Mouse (Mus musculus) C2C12 (cell line): ENCODE results near the gene Nav2. TPM values are rescaled to one million over a fixed set of nuclear protein-coding genes. Genes with fewer than 3 reads are reported as not detected.

Source experiments
- H3K27me3 ChIP-seq: one replicate; pipeline ENCODE4 v1.6.1; 2011; ENCODE audit not compliant: control insufficient read depth, insufficient read depth, insufficient read length
- H3K36me3 ChIP-seq: one replicate; pipeline ENCODE4 v1.6.1; 2011; ENCODE audit not compliant: control insufficient read depth, insufficient read depth
- H3K4me3 ChIP-seq: one replicate; pipeline ENCODE4 v1.5.1; 2011; ENCODE audit warnings: mild to moderate bottlenecking, control low read depth; ENCODE audit not compliant: poor library complexity, insufficient read depth, severe bottlenecking
- H3K79me2 ChIP-seq: one replicate; pipeline ENCODE4 v1.6.1; 2011; ENCODE audit not compliant: control insufficient read depth, insufficient read depth
- H3K79me3 ChIP-seq: one replicate; pipeline ENCODE4 v1.6.1; 2011; ENCODE audit warnings: low read depth, control low read depth
- H3ac ChIP-seq: one replicate; pipeline ENCODE3; 2011; ENCODE audit warnings: low read depth; ENCODE audit not compliant: control insufficient read depth, insufficient read length
- CEBPB ChIP-seq: IDR thresholded peaks from one replicate; pipeline ENCODE4 v1.6.1; 2011; ENCODE audit warnings: low read depth, mild to moderate bottlenecking, control low read depth, moderate library complexity
- CTCF ChIP-seq: IDR thresholded peaks from one replicate; pipeline ENCODE4 v1.5.1; 2011; ENCODE audit not compliant: control insufficient read depth, insufficient read depth, insufficient read length
- FOSL1 ChIP-seq: IDR thresholded peaks from one replicate; pipeline ENCODE4 v1.8.0; 2011; ENCODE audit warnings: mild to moderate bottlenecking, low read length; ENCODE audit not compliant: poor library complexity, insufficient read depth, severe bottlenecking
- MAX ChIP-seq: IDR thresholded peaks from one replicate; pipeline ENCODE4 v1.6.1; 2011; ENCODE audit warnings: mild to moderate bottlenecking, control low read depth
- MYOD1 ChIP-seq: IDR thresholded peaks from one replicate; pipeline ENCODE4 v1.6.1; 2011; ENCODE audit warnings: low read depth; ENCODE audit not compliant: control insufficient read depth, insufficient read length
- MYOG ChIP-seq: IDR thresholded peaks from one replicate; pipeline ENCODE4 v1.6.1; 2011; ENCODE audit not compliant: control insufficient read depth, insufficient read length; ENCODE audit errors: extremely low read depth
- USF1 ChIP-seq: IDR thresholded peaks from one replicate; pipeline ENCODE4 v1.6.1; 2011; ENCODE audit warnings: low read depth, mild to moderate bottlenecking, control low read depth, moderate library complexity
- polyA plus RNA-seq: library from polyadenylated mRNA; unstranded; fragments of >200 nt; fragmentation: generic; extraction: Trizol; gene quantifications from one replicate; pipeline ENCODE4 v1.2.1, GENCODE M21; 2012; ENCODE audit warnings: missing spikeins

Nav2 gene
- polyA plus RNA-seq, 1 experiment = 4.7 TPM

- H3K36me3 ChIP-seq = no peaks in the 10 kb centered on the region
- H3K27me3 ChIP-seq = no peaks in the 10 kb centered on the region
- no peak for TF ChIP-seq MYOG
- no peak for TF ChIP-seq MAX
- no peak for TF ChIP-seq CEBPB
- TF ChIP-seq CTCF = no peak
- TF ChIP-seq USF1 = no peak
- TF ChIP-seq FOSL1 = no peak
- TF ChIP-seq MYOD1 = no peak
- H3ac ChIP-seq = no peak overlapping the region
- H3K4me3 ChIP-seq = no peak overlapping the region
- peaks cover 2% of the 10 kb centered on the region for H3K79me3 ChIP-seq
- peaks cover 17% of the 10 kb centered on the region for H3K79me2 ChIP-seq
These were observed 401.2 kb downstream of the Nav2 start for GRCm38 (mm10) chr7:49309746-49310145.

- Histone ChIP-seq H3K4me3 (no peak overlapping the region), H3K36me3 (no peaks in the 10 kb centered on the region), H3K79me2 (peaks cover 20% of the 10 kb centered on the region), H3K27me3 (no peaks in the 10 kb centered on the region), H3K79me3 (peaks cover 2% of the 10 kb centered on the region), H3ac (no peak overlapping the region)
- TF ChIP-seq CEBPB (no peak), MAX (no peak), FOSL1 (no peak)
These were observed 405.4 kb downstream of the Nav2 start for GRCm38 (mm10) chr7:49313945-49314344.

GRCm38 (mm10) chr7:49315033-49315432 lies 406.5 kb downstream of the Nav2 start:
- H3K36me3 ChIP-seq = no peaks in the 10 kb centered on the region
- TF ChIP-seq CTCF = no peak
- no peak for TF ChIP-seq CEBPB
- no peak for TF ChIP-seq MAX
- TF ChIP-seq MYOG = no peak
- no peak for TF ChIP-seq USF1
- no peak for TF ChIP-seq MYOD1
- TF ChIP-seq FOSL1 = no peak

GRCm38 (mm10) chr7:49316600-49316999 lies 408.1 kb downstream of the Nav2 start:
- Histone ChIP-seq H3K27me3 (no peaks in the 10 kb centered on the region), H3K36me3 (no peaks in the 10 kb centered on the region), H3ac (no peak overlapping the region), H3K79me3 (no peaks in the 10 kb centered on the region), H3K4me3 (no peak overlapping the region), H3K79me2 (peaks cover 24% of the 10 kb centered on the region)
- TF ChIP-seq FOSL1 (no peak), MYOG (no peak), USF1 (no peak), MAX (no peak), CTCF (no peak)

More at GRCm38 (mm10) chr7:49315033-49315432, 406.5 kb downstream of the Nav2 start:
- Histone ChIP-seq H3K79me3 (peaks cover 2% of the 10 kb centered on the region), H3K79me2 (peaks cover 24% of the 10 kb centered on the region), H3K27me3 (no peaks in the 10 kb centered on the region), H3ac (no peak overlapping the region), H3K4me3 (no peak overlapping the region)

GRCm38 (mm10) chr7:49318183-49318897 lies 409.8 kb downstream of the Nav2 start:
- Histone ChIP-seq H3K36me3 (no peaks in the 10 kb centered on the region), H3K79me2 (peaks cover 21% of the 10 kb centered on the region), H3ac (no peak overlapping the region), H3K27me3 (no peaks in the 10 kb centered on the region), H3K4me3 (no peak overlapping the region), H3K79me3 (peaks cover 3% of the 10 kb centered on the region)
- TF ChIP-seq MYOD1 (no peak), FOSL1 (no peak), CTCF (no peak), CEBPB (no peak), USF1 (no peak), MAX (no peak), MYOG (no peak)

DNA sequence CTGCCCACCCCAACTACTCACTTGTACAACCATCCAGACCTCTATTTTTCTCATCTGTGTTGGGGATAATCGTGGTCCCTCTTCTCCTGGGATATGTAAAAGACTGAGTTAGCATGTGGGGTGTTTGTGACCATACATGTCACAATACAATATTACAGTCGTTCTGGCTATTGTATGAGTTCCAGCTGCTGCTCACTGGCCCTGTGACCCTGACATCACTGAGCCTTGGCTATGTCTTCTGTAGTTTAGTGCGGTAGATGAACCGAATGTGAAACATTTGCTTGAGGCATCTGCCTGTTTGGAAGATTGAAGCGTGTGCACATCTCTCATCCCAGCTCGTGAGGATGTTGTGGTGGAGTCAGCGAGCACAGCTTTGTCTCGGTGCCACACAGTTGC lies 410.4 kb downstream of the Nav2 start:
- Histone ChIP-seq H3K4me3 (no peak overlapping the region), H3K36me3 (no peaks in the 10 kb centered on the region)
- no peak for TF ChIP-seq MYOG
- TF ChIP-seq FOSL1 = no peak
- TF ChIP-seq USF1 = no peak
- no peak for TF ChIP-seq CTCF
- TF ChIP-seq MYOD1 = no peak
- TF ChIP-seq CEBPB = no peak
- no peak for TF ChIP-seq MAX

More for the DNA sequence above, 410.4 kb downstream of the Nav2 start:
- peaks cover 16% of the 10 kb centered on the region for H3K79me2 ChIP-seq
- no peak overlapping the region for H3ac ChIP-seq
- no peaks in the 10 kb centered on the region for H3K27me3 ChIP-seq
- peaks cover 3% of the 10 kb centered on the region for H3K79me3 ChIP-seq
